Mouse (Mus musculus) MEL (cell line): ENCODE measurements around the gene Src. TPM values are rescaled to one million over a fixed set of nuclear protein-coding genes. Genes with fewer than 3 reads are reported as not detected.

Experiments
- DNase-seq: peaks from one replicate; pipeline ENCODE4 v3.0.0; 2011; ENCODE audit warnings: low read depth, low spot score
- H3K27ac ChIP-seq: 2 replicates; pipeline ENCODE4 v1.5.1; 2012; ENCODE audit warnings: low read depth, mild to moderate bottlenecking, control low read depth, low read length, moderate library complexity; ENCODE audit not compliant: control insufficient read depth
- H3K27me3 ChIP-seq, 2 experiments: fragments of 150-350 bp in 1 of 2; sonication (generic) in 1 of 2; 2 replicates each; pipeline ENCODE4 v1.6.1; 2012; ENCODE audit warnings: low read length in 2 of 2, mild to moderate bottlenecking in 2 of 2, improper control_type of control experiment in 1 of 2, moderate library complexity in 1 of 2; ENCODE audit not compliant: insufficient read depth in 2 of 2, control insufficient read depth in 1 of 2
- H3K36me3 ChIP-seq, 2 experiments: 2 replicates each; pipeline ENCODE4 v1.6.1; 2012 to 2014; ENCODE audit warnings: low read length in 2 of 2, improper control_type of control experiment in 1 of 2, inconsistent platforms in 1 of 2, mild to moderate bottlenecking in 1 of 2; ENCODE audit not compliant: insufficient read depth in 2 of 2, control insufficient read depth in 1 of 2
- H3K4me1 ChIP-seq, 2 experiments: fragments of 150-350 bp in 1 of 2; sonication (generic) in 1 of 2; 2 replicates each; pipeline ENCODE4 v1.6.1; 2012; ENCODE audit warnings: low read length in 2 of 2, improper control_type of control experiment in 1 of 2, mild to moderate bottlenecking in 1 of 2; ENCODE audit not compliant: insufficient read depth in 2 of 2, control insufficient read depth in 1 of 2
- H3K4me3 ChIP-seq, 2 experiments: fragments of 150-350 bp in 1 of 2; sonication (generic) in 1 of 2; 2 replicates each; pipeline ENCODE4 v1.5.1; 2012; ENCODE audit warnings: low read depth in 2 of 2, low read length in 2 of 2, mild to moderate bottlenecking in 2 of 2, moderate library complexity in 2 of 2, control low read depth in 1 of 2, improper control_type of control experiment in 1 of 2; ENCODE audit not compliant: control insufficient read depth in 1 of 2, insufficient read depth in 1 of 2
- H3K79me2 ChIP-seq: 2 replicates; pipeline ENCODE4 v1.6.1; 2012; ENCODE audit warnings: mild to moderate bottlenecking, low read length, moderate library complexity; ENCODE audit not compliant: control insufficient read depth, poor library complexity, insufficient read depth
- H3K9ac ChIP-seq: 2 replicates; pipeline ENCODE4 v1.6.1; 2012; ENCODE audit warnings: low read depth, mild to moderate bottlenecking, control low read depth, low read length, moderate library complexity; ENCODE audit not compliant: control insufficient read depth, poor library complexity, severe bottlenecking
- H3K9me3 ChIP-seq: fragments of 150-350 bp; sonication (generic); replicated peaks from 2 replicates; pipeline ENCODE4 v1.6.1; 2012; ENCODE audit warnings: mild to moderate bottlenecking, low read length, improper control_type of control experiment, moderate library complexity; ENCODE audit not compliant: insufficient read depth
- BHLHE40 ChIP-seq: IDR thresholded peaks from 2 replicates; pipeline ENCODE4 v1.6.1; 2012; ENCODE audit warnings: low read depth, mild to moderate bottlenecking, inconsistent platforms, low read length, improper control_type of control experiment, borderline replicate concordance
- CHD1 ChIP-seq: IDR thresholded peaks from 2 replicates; pipeline ENCODE4 v1.6.1; 2012; ENCODE audit warnings: low read depth, mild to moderate bottlenecking, inconsistent platforms, low read length, improper control_type of control experiment
- E2F4 ChIP-seq: IDR thresholded peaks from 2 replicates; pipeline ENCODE4 v1.6.1; 2011; ENCODE audit warnings: low read depth, low read length, improper control_type of control experiment, borderline replicate concordance
- ELF1 ChIP-seq: IDR thresholded peaks from 2 replicates; pipeline ENCODE4 v1.6.1; 2014; ENCODE audit warnings: low read depth, mild to moderate bottlenecking, inconsistent platforms, low read length, improper control_type of control experiment, moderate library complexity
- GATA1 ChIP-seq: IDR thresholded peaks from 2 replicates; pipeline ENCODE4 v1.6.1; 2011; ENCODE audit warnings: low read depth, low read length, improper control_type of control experiment
- HCFC1 ChIP-seq: IDR thresholded peaks from 2 replicates; pipeline ENCODE4 v1.6.1; 2012; ENCODE audit warnings: low read depth, mild to moderate bottlenecking, inconsistent platforms, low read length, improper control_type of control experiment, moderate library complexity
- JUND ChIP-seq: IDR thresholded peaks from 2 replicates; pipeline ENCODE4 v1.6.1; 2011; ENCODE audit warnings: low read depth, mild to moderate bottlenecking, improper control_type of control experiment, low read length
- MAFK ChIP-seq: IDR thresholded peaks from 2 replicates; pipeline ENCODE4 v1.6.1; 2011; ENCODE audit warnings: low read depth, mild to moderate bottlenecking, low read length, improper control_type of control experiment, borderline replicate concordance
- MAX ChIP-seq: IDR thresholded peaks from 2 replicates; pipeline ENCODE4 v1.6.1; 2011; ENCODE audit warnings: low read length, improper control_type of control experiment
- MEF2A ChIP-seq: IDR thresholded peaks from 2 replicates; pipeline ENCODE4 v1.6.1; 2014; ENCODE audit warnings: low read depth, mild to moderate bottlenecking, inconsistent platforms, low read length, improper control_type of control experiment; ENCODE audit not compliant: poor library complexity, insufficient replicate concordance, severe bottlenecking; ENCODE audit errors: extremely low read depth
- MXI1 ChIP-seq: IDR thresholded peaks from 2 replicates; pipeline ENCODE4 v1.6.1; 2011; ENCODE audit warnings: mild to moderate bottlenecking, low read depth, low read length, improper control_type of control experiment
- NRF1 ChIP-seq: IDR thresholded peaks from 2 replicates; pipeline ENCODE4 v1.6.1; 2014; ENCODE audit warnings: low read depth, mild to moderate bottlenecking, inconsistent platforms, low read length, improper control_type of control experiment, moderate library complexity; ENCODE audit not compliant: poor library complexity, insufficient read depth, severe bottlenecking
- POLR2A ChIP-seq, 2 experiments: IDR thresholded peaks; 2 replicates each; pipeline ENCODE4 v1.6.1; 2011 to 2012; ENCODE audit warnings: low read length in 2 of 2, mild to moderate bottlenecking in 2 of 2, control low read depth in 1 of 2, improper control_type of control experiment in 1 of 2, low read depth in 1 of 2, moderate library complexity in 1 of 2; ENCODE audit not compliant: control insufficient read depth in 1 of 2, insufficient read depth in 1 of 2, poor library complexity in 1 of 2
- POLR2AphosphoS2 ChIP-seq: IDR thresholded peaks from 2 replicates; pipeline ENCODE4 v1.6.1; 2011; ENCODE audit warnings: low read length, improper control_type of control experiment
- POLR2AphosphoS5 ChIP-seq: IDR thresholded peaks from 2 replicates; pipeline ENCODE4 v1.6.1; 2012; ENCODE audit warnings: low read depth, borderline replicate concordance, mild to moderate bottlenecking, inconsistent platforms, low read length, moderate library complexity, mixed read lengths
- RAD21 ChIP-seq: IDR thresholded peaks from 2 replicates; pipeline ENCODE4 v1.6.1; 2011; ENCODE audit warnings: mild to moderate bottlenecking, low read depth, low read length, improper control_type of control experiment
- SMC3 ChIP-seq: IDR thresholded peaks from 2 replicates; pipeline ENCODE4 v1.6.1; 2011; ENCODE audit warnings: low read depth, low read length, improper control_type of control experiment
- TAL1 ChIP-seq: IDR thresholded peaks from 2 replicates; pipeline ENCODE4 v1.6.1; 2012; ENCODE audit warnings: mild to moderate bottlenecking, inconsistent platforms, low read length, moderate library complexity, mixed read lengths
- TCF12 ChIP-seq: IDR thresholded peaks from 2 replicates; pipeline ENCODE4 v1.6.1; 2014; ENCODE audit warnings: low read depth, mild to moderate bottlenecking, inconsistent platforms, low read length, improper control_type of control experiment, moderate library complexity
- USF1 ChIP-seq: IDR thresholded peaks from 2 replicates; pipeline ENCODE4 v1.6.1; 2014; ENCODE audit warnings: low read depth, mild to moderate bottlenecking, inconsistent platforms, low read length, improper control_type of control experiment, moderate library complexity
- USF2 ChIP-seq, 2 experiments: IDR thresholded peaks; 2 replicates each; pipeline ENCODE4 v1.6.1; 2011 to 2012; ENCODE audit warnings: improper control_type of control experiment in 2 of 2, low read length in 2 of 2, borderline replicate concordance in 1 of 2, inconsistent platforms in 1 of 2, low read depth in 1 of 2, mild to moderate bottlenecking in 1 of 2; ENCODE audit not compliant: insufficient read depth in 1 of 2
- ZKSCAN1 ChIP-seq: IDR thresholded peaks from 2 replicates; pipeline ENCODE4 v1.6.1; 2012; ENCODE audit warnings: low read depth, mild to moderate bottlenecking, inconsistent platforms, low read length, improper control_type of control experiment, moderate library complexity
- ZMIZ1 ChIP-seq: IDR thresholded peaks from 2 replicates; pipeline ENCODE4 v1.6.1; 2012; ENCODE audit warnings: low read depth, mild to moderate bottlenecking, inconsistent platforms, low read length, improper control_type of control experiment, moderate library complexity
- ZNF384 ChIP-seq: IDR thresholded peaks from 2 replicates; pipeline ENCODE4 v1.6.1; 2012; ENCODE audit warnings: low read depth, mild to moderate bottlenecking, inconsistent platforms, low read length, improper control_type of control experiment
- polyA plus RNA-seq, 2 experiments: library from polyadenylated mRNA; stranded (reverse) in 1 of 2; unstranded in 1 of 2; fragments of >175 nt in 1 of 2; fragments of >200 nt in 1 of 2; gene quantifications; 2 replicates each; pipeline versions ENCODE4 v1.2.1 to v1.2.4; 2012; ENCODE audit warnings: low replicate concordance in 2 of 2, low read depth in 1 of 2; ENCODE audit not compliant: insufficient read length in 2 of 2, insufficient read depth in 1 of 2, missing spikeins in 1 of 2
- total RNA-seq: library from RNA; depleted of rRNA; stranded (reverse); fragments of 300-350 nt; gene quantifications from 2 replicates; pipeline ENCODE4 v1.2.3, GENCODE M21; 2012

Src gene
- total and polyA plus RNA-seq, 3 experiments: 0.23 to 4.2 TPM; not detected in 1

GRCm38 (mm10) chr2:157400491-157400890, 17.8 kb upstream of the Src start:
- H3K79me2 ChIP-seq: no peaks in the 10 kb centered on the region
- no peak for TF ChIP-seq JUND
- TF ChIP-seq ZKSCAN1: no peak
- no peak for TF ChIP-seq SMC3
- TF ChIP-seq TAL1: no peak
- no peak for TF ChIP-seq ZNF384
- no peak for TF ChIP-seq MAX
- no peak for TF ChIP-seq NRF1
- no peak for TF ChIP-seq MEF2A
- no peak for TF ChIP-seq RAD21
- TF ChIP-seq E2F4: no peak
- TF ChIP-seq POLR2AphosphoS2: no peak
- no peak for TF ChIP-seq ZMIZ1
- no peak for TF ChIP-seq POLR2A (IDR thresholded peaks at IDR 0.05; ENCODE audit: control insufficient read depth in 1 of 2, insufficient read depth in 1 of 2, low read depth in 1 of 2, low read length in 2 of 2, poor library complexity in 1 of 2)
- no peak for TF ChIP-seq MAFK
- TF ChIP-seq GATA1: no peak
- TF ChIP-seq POLR2AphosphoS5: no peak
- TF ChIP-seq HCFC1: no peak
- TF ChIP-seq, all 39 proteins: peak for 0
- Histone ChIP-seq H3K27ac (no peak overlapping the region), H3K4me3 (no peak overlapping the region), H3K9me3 (no peaks in the 10 kb centered on the region), H3K27me3 (no peaks in the 10 kb centered on the region), H3K36me3 (no peaks in the 10 kb centered on the region; a peak in 1 of 4 replicates), H3K4me1 (no peaks in the 10 kb centered on the region), H3K9ac (no peak overlapping the region)
- DNase-seq: no peak

- Histone ChIP-seq H3K27me3 (no peaks in the 10 kb centered on the region), H3K27ac (no peak overlapping the region), H3K4me3 (no peak overlapping the region), H3K4me1 (no peaks in the 10 kb centered on the region), H3K36me3 (no peaks in the 10 kb centered on the region; a peak in 1 of 4 replicates), H3K9ac (no peak overlapping the region), H3K9me3 (no peaks in the 10 kb centered on the region), H3K79me2 (no peaks in the 10 kb centered on the region)
- DNase-seq: no peak
- TF ChIP-seq USF2 (IDR thresholded peaks at IDR 0.05; ENCODE audit: borderline replicate concordance in 1 of 2, insufficient read depth in 1 of 2, low read depth in 1 of 2, low read length in 2 of 2): no peak
- no peak for TF ChIP-seq BHLHE40
- no peak for TF ChIP-seq ELF1
- no peak for TF ChIP-seq MXI1
- no peak for TF ChIP-seq MAX
- no peak for TF ChIP-seq ZKSCAN1
- TF ChIP-seq E2F4: no peak
- TF ChIP-seq CHD1: no peak
- no peak for TF ChIP-seq TCF12
- TF ChIP-seq USF1: no peak
- no peak for TF ChIP-seq RAD21
Measured at GRCm38 (mm10) chr2:157401261-157401660, 17.0 kb upstream of the Src start.
